Mouse (Mus musculus) layer of hippocampus, postnatal 10 days (tissue): ENCODE measurements around the gene Srrt. TPM values are rescaled to one million over a fixed set of nuclear protein-coding genes. Genes with fewer than 3 reads are reported as not detected.

Experiments
- DNase-seq, 2 experiments: peaks; one replicate each; pipeline ENCODE4 v3.0.0; 2021; ENCODE audit warnings: low spot score in 2 of 2
- total RNA-seq, 2 experiments: library from RNA; stranded (reverse); gene quantifications; 2 replicates each; pipeline ENCODE4 v1.2.3; 2021

Gene Srrt
- total RNA-seq, 2 experiments from 2014 or later = 188 to 191 TPM

DNA sequence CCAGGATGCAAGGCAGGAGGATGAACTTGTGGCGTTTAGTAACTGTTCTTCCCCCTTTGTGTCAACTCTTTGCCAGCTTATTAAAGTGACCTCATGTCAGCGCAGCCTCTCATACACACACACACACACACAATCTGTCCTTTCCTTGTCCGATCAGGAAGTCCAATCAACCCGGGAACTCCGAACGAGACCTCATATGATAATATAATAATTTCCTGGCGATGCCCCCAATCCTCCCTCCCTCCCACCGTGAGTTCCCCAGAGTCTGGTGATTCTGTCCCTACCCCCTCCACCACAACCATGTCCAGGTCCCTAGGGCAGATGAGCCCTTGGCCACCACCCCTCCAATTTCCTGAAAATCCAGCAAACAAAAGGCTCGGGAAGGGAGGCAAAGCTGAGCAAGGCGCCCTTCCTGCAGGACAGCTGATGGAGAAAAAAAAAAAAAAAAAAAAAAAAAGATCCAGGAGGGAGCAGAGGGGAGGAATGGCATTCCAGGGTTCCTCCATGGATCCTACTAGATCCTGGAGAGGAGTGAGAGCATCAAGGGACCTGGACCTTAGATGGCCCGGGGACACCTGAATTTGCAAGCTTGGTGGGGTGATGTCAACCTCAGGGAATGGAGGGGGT is 31.3 kb upstream of the Srrt start:
- peak; percentile 40 to 54 for DNase-seq

DNA sequence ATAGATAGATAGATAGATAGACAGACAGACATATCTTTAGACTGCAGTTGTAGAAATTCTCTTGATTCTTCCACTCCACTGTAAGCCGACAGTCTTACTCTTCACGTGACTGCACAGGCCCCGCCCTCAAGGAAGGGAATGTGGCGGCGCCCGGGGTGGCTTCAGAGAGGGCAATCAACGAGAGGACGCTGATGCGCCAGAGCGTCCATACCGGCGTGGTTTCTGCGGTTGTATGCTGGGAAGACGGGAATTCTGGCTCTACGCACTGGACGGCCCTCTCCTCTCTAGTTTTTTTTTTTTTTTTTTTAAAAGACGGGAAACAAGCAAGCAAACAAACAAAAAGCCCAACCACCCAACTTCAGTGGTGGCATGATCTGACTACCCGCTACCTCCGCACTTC is 30.8 kb upstream of the Srrt start:
- DNase-seq = peak; percentile 83 to 89

DNA sequence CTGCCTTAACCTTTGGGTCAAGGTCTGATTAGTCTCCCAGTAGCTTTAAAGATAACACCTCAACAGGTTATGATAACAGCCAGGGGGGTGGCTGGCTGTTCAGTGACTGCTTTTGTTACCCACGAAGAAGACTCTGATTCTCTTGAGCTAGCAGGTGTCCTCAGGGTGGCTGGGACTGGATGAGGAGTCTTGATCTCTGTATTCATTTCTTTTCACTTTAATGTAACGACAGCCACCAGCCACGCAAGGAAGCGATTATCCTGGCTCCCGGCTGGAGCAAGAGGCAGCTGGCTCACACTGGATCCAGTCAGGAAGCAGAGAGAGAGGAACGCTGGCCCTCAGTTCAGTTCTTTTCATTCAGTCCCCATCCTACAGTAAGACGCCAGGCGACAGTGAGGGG is 29.7 kb upstream of the Srrt start:
- no peak for DNase-seq

DNA sequence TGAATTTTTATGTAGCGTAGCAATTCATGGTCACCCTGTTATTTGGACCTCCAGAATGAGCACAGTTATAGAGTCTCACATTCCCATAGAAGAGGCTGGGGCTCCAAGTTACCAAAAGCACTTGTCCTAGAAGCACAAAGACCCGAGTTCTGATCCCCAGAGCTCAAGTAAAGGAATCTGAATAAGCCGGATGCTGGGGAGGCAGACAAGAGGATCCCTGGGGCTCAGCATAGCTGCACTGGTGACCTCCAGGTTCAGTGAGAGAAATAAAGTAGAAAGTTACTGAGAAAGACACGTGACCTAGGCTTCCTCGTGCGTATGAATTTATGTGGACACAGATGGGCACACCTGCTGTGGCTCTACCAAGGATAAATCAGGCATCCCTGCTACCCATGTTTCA is 27.6 kb upstream of the Srrt start:
- no peak for DNase-seq

DNA sequence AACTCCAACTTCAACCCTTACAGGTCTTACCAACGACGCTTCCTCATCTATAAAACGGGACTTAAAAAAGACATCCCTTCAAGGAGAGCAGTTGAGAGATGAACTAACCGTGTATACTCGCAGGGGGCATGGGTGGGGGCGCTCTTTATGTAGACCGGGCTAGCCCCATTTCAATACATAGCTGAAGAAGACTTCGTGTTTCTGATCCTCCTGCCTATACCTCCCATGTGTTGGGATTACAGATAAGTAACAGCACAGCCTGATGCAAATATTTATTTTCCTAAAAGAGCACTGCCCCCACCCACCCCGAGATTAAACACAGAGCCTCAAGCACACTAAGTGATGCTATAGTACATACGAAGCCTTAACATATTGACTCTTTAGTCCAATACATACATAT is 26.8 kb upstream of the Srrt start:
- no peak for DNase-seq

DNA sequence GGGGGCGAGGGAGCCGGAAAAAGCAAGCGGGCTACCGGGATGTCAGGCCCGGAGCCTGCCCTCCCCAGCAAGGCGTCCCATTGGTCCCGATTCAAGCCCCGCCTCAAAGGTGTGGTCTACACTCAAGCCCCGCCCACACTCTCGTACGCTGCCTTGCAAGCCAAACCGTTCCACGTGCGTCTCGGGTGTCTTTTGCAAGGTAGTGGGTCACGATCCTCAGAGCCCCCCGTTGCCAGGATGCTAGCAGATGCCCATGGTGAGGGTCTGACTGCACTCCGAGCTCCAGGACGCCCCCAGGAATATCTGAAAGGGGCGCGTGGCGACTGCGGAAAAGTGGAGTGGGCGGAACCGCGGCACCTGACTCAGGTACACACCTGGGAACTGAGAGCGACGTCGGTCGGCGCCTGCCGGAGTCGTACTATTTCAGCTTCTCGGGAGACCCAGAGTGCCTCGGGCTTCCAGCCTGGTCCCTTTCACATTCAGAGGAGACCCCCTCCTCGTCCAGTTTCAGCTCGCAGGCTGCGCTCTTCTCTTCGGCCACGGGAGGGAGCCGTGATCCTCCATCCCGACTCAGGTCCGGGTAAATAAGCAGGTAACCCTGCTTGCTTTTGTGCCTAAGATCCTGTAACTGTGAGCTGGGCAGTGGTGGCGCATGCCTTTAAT is 26.2 kb upstream of the Srrt start, which contains the start of gene Slc12a9:
Gene Slc12a9, minus strand, starts transcription at position 86 of the 663 bp plus-strand sequence.
- DNase-seq = peak; percentile 95 to 98

DNA sequence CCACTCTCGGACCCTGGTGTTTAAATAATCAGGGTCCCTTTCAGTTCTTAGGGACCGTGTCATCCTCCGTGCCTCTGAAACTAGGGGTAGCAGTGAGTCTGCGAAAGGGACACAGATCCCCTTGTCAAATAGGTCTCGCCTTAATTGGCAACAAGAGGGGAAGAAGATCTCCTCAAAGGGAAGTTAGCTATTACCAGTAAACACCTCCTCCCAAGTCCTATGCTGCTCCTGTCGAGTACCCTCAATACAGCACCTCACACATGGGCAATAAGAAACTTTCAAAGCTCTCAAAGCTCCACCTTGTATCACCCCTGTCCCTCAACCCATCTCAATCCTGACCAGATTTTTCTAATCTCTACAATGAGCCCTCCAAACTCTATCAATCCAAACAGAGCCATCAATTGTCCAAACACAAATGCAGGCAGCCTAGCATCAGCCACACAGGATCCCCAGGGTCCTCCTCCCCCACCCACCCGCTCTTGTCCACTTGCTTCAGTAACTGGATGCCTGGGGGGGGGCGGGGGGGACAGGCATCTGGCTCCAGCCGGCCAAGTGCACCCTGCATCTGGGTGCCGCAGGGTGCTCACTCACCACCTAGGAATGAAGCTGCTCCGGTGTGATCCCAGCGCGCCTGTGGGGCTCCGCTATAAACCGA is 25.5 kb upstream of the Srrt start:
- DNase-seq = no peak

DNA sequence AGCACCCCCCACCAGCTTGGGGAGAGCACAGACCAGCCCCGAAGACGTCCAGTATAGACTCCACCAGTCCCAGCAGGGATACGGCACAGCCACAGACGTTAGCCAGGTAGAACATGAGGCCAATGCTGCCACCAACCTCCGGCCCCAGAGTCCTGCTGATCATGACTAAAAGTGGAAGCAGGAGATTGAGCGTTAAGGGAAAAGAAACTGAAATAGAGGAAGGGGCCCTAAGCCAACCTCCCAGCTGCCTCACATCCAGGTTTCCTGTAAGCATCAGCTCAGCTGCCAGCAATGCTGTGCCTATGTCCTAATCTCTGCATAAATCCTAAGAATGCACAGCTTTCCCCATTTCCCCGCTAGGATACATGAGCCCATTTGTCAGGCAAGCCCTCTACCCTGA is 23.4 kb upstream of the Srrt start:
- DNase-seq = no peak

DNA sequence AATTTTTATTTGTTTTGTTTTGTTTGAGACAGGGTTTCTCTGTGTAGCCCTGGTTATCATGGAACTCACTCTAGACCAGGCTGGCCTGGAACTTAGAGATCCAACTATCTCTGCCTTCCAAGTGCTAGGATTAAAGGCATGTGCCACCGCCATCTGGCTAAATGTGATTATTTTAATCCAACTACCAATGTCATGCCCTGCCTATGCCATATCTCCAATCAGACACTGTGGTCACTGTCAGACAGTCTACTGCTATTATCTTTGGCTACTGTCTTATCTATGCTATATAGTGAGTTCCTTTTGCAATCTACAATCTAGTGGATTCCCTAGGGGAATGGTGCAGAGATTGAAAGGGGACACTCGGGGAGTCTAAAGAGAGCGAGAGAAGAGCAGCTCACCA is 13.5 kb upstream of the Srrt start:
- DNase-seq = no peak

DNA sequence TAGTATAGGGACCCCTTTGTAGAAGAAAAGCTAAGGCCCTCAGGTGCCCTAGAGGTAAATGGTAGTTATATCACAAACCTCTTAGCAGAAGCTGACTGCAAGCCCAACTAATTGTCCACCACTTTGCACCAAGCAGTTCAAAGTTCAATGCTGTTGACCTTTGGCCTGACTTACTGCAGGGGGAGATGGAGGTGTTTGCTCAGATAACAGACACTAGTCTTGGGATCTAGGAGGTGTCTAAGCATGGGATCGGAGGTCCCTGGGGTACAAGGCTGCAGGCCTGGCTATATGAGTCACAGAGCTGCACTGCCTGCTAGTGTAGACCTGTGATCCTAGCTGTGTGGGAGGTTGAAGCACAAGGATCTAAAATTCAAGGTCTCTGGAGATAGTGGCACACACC is 11.1 kb upstream of the Srrt start:
- no peak for DNase-seq

DNA sequence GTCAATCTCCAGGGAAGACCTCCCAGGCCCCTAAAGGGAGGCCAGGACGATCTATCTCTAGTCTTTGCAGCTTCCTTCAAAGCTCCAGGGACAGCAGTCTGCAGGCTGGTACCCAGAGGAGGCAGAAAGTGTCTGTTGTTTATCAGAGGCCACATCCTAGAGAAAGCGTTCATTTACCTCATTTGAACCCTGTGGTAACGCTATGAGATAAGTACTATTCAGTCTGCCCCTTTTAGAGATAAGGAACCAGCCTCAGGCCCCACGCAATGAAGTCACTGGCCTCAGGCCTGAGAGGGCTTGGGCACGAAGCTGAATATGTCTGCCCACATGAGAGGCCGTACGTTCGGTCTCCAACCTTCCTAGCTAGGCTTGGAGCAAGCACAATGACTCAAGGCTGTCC is 9.9 kb upstream of the Srrt start:
- DNase-seq = no peak

DNA sequence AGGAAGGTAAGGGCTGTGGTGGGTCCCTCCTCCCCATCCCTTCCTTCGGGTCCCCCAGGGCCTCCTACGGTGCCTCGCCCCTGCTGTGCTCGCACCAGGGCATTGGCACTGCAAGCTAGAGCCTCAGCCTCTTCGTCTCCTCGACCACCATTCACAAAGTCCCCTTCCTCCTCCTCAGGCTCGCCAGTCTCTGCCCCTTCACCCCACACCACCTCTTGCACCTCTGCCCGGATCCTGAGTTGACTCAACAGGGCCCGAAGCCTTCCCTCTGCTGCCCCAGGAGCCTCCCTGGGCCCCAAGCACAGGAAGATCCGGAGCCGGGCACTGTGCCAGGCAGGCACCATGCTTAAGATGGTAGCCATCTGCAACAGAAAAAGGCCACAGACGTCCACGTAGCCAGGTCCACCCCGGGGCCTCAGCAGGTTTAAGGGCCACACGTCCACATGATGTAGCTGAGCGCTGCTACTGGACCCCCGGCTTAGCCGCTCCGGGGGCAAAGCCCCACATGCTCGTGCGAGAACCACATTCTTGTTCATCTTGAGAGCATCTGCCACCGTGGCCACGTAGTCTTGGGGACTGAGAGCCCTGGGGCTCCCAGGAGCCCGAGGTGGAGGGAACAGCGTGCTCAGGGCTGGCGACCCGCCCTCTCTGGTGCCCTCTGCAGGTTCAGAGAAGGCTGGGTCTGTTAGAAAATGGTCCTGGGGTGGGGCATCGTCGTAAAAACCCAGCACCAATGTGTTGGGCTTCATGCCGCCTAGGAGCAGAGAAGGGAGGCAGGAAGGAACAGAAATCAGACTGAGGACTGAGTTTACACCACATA is 7.8 kb upstream of the Srrt start:
- peak in 1 of 2 experiments; percentile 47 for DNase-seq

DNA sequence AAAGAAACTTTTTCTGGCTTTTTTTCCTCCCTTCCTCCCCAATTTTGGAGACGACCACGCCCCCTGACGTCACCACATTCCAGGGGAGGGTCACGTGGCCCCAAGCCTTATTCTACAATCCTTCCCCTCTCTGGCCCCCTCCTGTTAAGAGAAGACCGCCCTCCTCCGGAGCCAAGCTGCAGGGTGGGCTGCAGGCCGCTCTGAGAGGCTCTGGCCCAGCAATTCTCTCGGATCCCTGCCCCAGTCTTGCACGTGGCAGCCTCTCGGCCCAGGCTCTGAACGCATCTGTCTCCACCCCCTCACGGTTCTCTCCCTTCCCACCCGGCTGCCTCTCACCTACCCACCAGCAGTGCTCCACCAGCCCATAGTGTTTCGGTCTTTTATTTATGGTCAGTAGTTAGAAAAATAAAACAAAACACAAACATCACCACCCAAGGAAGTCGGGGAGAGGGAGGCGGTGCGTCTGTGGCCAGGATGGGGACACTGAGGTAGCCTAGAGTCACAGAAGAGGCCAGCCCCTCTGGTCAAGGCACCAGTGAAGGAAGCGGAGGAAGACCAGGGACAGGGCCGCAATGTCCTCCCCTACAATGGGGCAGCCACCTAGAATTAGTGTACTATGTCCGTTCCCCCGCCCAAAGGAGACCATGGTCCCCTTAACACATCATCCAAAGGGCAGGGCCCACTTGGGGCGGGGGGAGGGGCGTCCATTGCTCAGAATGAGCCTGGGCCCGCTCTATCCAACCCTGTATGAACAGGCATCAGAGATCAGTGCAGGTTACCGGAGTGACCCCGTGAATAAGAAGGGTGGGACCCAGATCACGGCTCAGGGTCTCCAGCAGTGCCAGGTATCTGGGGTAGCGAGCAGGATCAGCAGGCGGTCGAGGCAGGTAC is 7.0 kb upstream of the Srrt start, which contains the start of gene Trip6:
Gene Trip6, minus strand, starts transcription at position 212 of the 891 bp plus-strand sequence.
- DNase-seq = peak; percentile 76 to 81

DNA sequence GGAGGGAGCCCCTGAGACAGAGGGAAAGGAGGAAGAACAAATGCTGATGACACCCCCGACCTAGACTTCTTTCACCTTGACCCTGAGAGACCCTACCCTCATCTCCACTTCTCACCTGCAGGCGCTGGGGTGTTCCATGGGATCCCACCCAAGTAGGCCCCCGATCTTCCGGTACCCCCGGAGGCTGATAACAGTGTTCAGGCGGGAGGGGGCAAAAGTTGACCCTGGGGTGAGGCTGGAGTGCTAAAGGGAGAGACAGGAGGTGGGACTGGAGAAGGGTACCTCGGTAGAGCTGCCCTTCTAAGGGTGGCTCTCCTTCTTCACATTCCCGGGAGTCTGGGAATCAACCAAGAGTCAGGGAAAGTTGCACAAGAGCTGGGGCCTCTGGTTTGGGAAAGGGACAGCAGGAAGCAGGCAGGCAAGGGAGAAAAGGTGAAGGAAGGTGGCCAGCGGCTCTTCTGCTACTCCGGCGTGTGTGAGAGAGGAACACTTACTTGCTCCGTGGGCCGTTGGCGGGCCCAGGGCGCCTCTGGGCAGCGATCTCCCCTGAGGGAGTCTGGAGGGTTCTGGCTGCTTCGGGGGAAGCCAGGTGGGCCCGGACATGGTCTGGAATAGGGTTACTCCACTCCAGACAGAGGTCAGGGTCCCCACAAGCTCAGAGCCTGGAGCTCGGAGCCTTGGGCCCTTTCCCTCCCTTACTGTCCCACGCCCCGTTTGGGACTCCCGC is 6.2 kb upstream of the Srrt start:
- no peak for DNase-seq

DNA sequence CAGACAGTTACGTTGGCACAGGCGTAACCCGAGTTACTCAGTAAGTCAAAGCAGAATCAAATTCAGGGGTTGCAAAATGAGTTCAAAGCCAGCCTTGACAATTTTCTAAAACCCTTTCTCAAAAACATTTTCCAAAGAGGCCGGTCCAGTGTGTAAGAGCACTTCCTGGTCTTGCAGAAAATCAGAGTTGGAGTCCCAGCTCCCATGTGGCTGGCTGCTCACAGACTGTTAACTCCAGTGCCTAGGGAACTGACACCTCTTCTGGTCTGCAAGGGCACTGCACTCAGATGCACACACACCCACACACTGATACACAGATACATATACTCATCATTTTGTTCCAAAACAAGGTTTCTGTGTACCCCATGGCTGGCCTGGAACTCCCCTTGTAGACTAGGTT is 882 bp upstream of the Srrt start:
- no peak for DNase-seq

DNA sequence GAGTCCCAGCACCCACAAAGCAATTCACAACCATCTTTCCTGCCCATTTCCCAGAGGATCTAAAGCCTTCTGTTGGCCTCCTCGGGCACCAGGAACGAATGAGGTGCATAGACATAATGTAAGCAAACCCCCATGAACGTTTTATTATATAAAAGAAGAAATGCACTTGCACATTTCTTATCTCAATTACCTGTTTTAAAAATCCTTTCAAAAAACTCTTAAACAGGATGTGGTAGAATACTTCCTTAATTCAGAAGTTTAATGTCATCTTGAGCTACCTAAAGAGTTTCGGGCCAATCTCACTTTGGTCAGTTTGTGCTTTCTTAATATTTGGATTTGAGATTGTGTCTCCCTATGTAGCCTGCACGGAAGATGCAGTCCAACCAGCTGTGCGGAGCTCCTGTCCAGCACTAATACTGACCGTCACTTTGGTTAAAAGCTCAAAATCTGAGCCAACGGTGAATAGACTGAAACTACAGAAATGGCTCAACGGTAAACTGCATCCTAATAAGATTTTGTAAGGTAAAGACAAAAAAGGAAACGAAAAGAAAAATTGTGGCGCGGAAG is 952 bp downstream of the Srrt start:
- no peak for DNase-seq

DNA sequence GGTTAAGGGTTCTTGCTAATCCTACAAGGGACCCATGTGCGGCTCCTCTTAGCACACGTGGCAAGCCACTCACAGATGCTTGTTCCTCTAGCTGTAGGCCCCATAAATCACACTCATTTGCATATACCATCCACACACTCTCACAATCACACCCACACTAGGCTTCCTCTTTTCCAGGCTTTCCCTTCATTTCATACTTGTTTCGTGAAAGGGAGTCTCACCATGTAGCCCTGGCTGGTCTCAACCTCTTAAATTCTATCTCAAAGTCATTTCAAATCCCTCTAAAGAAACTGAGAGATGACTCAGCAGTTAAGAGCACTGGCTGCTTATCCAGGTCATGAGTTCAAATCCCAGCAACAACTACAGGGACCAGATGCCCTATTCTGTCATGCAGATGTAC is 1.7 kb downstream of the Srrt start:
- DNase-seq = no peak

DNA sequence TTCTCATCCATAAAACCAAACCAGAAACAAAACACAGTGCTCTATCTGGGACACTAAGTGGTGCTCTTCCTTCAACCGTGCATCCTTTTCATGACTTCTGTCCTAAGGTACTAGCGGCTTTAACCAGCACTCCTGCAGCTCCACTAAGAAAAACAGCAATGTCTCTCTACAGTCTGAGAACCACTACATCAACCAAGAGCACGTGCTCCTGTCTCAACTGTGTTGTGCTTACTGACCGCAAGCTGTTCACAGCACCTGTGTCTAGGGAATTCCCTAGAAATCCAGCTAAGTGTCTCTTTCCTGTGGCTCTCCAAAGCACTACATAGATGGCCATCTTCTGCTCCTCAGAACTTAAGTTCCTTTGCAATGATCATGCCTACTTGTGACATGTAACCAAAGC is 2.7 kb downstream of the Srrt start:
- DNase-seq = no peak

DNA sequence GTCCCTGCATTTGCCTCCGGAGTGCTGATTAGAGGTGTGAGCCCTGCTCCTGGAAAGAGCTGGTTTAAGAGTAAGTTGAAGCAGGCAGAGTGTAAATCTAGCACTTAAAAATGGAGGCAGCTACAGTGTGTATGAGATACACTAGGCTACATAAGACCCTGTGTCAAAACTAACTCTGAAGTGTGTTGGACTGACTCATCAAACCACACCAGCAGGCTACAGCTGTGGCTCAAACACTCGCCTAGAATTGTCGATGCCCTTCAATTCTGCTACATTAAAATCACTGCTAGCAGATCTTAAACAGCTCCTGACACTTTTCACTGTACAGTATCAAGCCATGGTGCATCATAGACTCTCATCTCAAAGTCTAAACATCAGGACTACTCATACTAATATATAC is 3.3 kb downstream of the Srrt start:
- no peak for DNase-seq

DNA sequence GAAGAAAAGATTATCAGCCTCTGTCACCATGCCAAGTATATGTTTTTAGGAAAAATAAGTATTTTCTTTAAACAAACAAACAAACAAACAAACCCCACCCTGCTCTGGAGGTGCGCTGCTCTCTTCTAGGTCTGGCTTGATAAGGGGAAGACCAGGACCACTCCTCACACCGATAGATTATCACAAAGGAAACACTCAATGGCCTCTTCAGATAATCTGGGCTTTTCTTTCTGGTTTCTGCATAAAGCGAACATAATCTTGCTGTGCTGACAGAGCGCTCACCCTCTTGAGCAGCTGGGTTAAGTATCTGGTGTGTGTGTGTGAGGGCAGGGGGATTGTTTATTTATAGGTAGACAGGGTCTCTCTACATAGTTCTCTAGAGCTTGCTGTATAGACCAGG is 3.9 kb downstream of the Srrt start:
- no peak for DNase-seq
